ENCODE assay signal across 7 mouse cellular contexts in the genomic region with DNA sequence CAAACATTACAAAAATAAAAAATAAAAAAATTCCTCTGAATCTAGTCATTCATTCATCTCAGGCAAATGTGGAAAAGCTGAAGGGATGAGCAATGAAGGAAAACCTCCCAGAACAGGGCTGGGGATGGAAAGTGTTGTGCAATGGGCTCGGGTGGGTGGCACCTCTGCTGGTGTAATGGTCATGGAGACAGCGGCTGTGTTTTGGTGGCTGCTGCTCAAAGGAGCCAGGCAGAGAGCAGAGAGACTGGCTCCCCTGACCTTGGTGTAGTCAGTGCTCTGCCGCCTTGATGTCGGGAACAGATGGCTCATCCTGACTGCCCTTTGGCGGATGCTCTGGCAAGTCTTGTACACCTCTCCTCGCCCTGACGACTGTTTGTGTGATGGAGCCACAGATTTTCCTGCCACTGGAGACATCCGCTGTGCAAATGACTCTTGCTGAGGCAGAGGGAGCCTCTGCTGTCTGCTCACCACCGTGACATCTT. TPM values are rescaled to one million over a fixed set of nuclear protein-coding genes. Genes with fewer than 3 reads are reported as not detected.
DNase-seq lines count a peak whose midpoint lies in the region; ATAC-seq and TF ChIP-seq lines count a peak whose summit lies in the region.

No protein-coding gene starts in this region.

- H3K9ac ChIP-seq in embryonic facial prominence, embryonic 11.5 days (replicated peaks; ENCODE audit: low read length), result 0 out of 2 replicates have a peak overlapping the region, but pooled peaks have one; percentile 18
- no peak overlapping the region for H3K9ac ChIP-seq in liver, postnatal 0 days (replicated peaks)

- H3K27me3 ChIP-seq in embryonic facial prominence, embryonic 11.5 days (ENCODE audit: control insufficient read depth, insufficient read depth, low read length), result no peaks in the 10 kb centered on the region
- H3K27me3 ChIP-seq in liver, postnatal 0 days (ENCODE audit: insufficient read depth, low read length), result no peaks in the 10 kb centered on the region

- H3K4me3 ChIP-seq in embryonic facial prominence, embryonic 11.5 days (ENCODE audit: low read depth, low read length), result no peak overlapping the region
- no peak overlapping the region for H3K4me3 ChIP-seq in liver, postnatal 0 days (ENCODE audit: low read depth, low read length)

- no peaks in the 10 kb centered on the region for H3K9me3 ChIP-seq in embryonic facial prominence, embryonic 11.5 days (replicated peaks; ENCODE audit: control insufficient read depth, low read length)
- H3K9me3 ChIP-seq in liver, postnatal 0 days (ENCODE audit: low read length), result no peaks in the 10 kb centered on the region

- no peaks in the 10 kb centered on the region for H3K36me3 ChIP-seq in embryonic facial prominence, embryonic 11.5 days (replicated peaks; ENCODE audit: control insufficient read depth, insufficient read depth, low read depth, low read length)
- H3K36me3 ChIP-seq in liver, postnatal 0 days (replicated peaks; ENCODE audit: insufficient read depth, low read length), result no peaks in the 10 kb centered on the region

- no peak for ATAC-seq in embryonic facial prominence, embryonic 11.5 days (replicated peaks; ENCODE audit: insufficient number of reproducible peaks, low FRiP score, low TSS enrichment, low read depth)
- ATAC-seq in liver, postnatal 0 days, result no peak

- no peaks in the 10 kb centered on the region; the same call in 1 of the 2 replicates for H3K4me1 ChIP-seq in embryonic facial prominence, embryonic 11.5 days (ENCODE audit: control insufficient read depth, insufficient read depth, low read length)
- H3K4me1 ChIP-seq in liver, postnatal 0 days (ENCODE audit: insufficient read depth), result peaks cover 25% of the 10 kb centered on the region

- H3K4me2 ChIP-seq in embryonic facial prominence, embryonic 11.5 days (ENCODE audit: low read depth, low read length), result no peak overlapping the region
- no peak overlapping the region for H3K4me2 ChIP-seq in liver, postnatal 0 days (ENCODE audit: low read depth, low read length)

- H3K27ac ChIP-seq in embryonic facial prominence, embryonic 11.5 days (replicated peaks; ENCODE audit: low read depth, low read length), result no peak overlapping the region
- peak overlapping the region; percentile 48 for H3K27ac ChIP-seq in liver, postnatal 0 days (ENCODE audit: low read depth)

- no peak for TF ChIP-seq EP300 in liver, postnatal 0 days (IDR thresholded peaks at IDR 0.05; ENCODE audit: low read depth)

- DNase-seq in lung, postnatal 14 days, result peak; percentile 34
- no peak for DNase-seq in lung, postnatal 25 days (ENCODE audit: low spot score)
- DNase-seq in adrenal gland, postnatal 25 days, result peak; percentile 68
- no peak for DNase-seq in embryonic facial prominence, embryonic 11.5 days (ENCODE audit: low spot score)
- DNase-seq in liver, postnatal 0 days, result peak; percentile 44
- no peak for DNase-seq in spleen, adult 18-20 months
- no peak for DNase-seq in spleen, postnatal 14 days (ENCODE audit: low spot score in 2 of 2)

- WGBS in embryonic facial prominence, embryonic 11.5 days, result 45% methylated on average over 9 of the region's 9 CpGs
- 55% methylated on average over 9 of the region's 9 CpGs for WGBS in liver, postnatal 0 days (ENCODE audit: insufficient replicate concordance)

- no peak for TF ChIP-seq CTCF in liver, postnatal 0 days (IDR thresholded peaks at IDR 0.05; ENCODE audit: low read depth)

RNA-seq across cellular contexts. Expression of a gene that starts 32.1 kb away (rescaled TPM):
- total RNA-seq in adrenal gland, postnatal 25 days (2021), result 38.0 and 39.8 TPM in 2 replicates
- 1.1 and 1.2 TPM in 2 replicates for polyA plus RNA-seq in embryonic facial prominence, embryonic 11.5 days (2014; fragmentation: Nextera tagmentation; extraction: Ambion mirVana)
- 5.5 and 6.3 TPM in 2 replicates for polyA plus RNA-seq in liver, postnatal 0 days (2015; fragmentation: Nextera tagmentation; extraction: Ambion mirVana)

RNA-seq across cellular contexts. Expression of a gene that starts 45.5 kb away (rescaled TPM):
- 1.0 and 1.2 TPM in 2 replicates for total RNA-seq in adrenal gland, postnatal 25 days (2021)
- polyA plus RNA-seq in embryonic facial prominence, embryonic 11.5 days (2014; fragmentation: Nextera tagmentation; extraction: Ambion mirVana), result 0.59 and 0.88 TPM in 2 replicates
- 0.11 and 0.14 TPM in 2 replicates for polyA plus RNA-seq in liver, postnatal 0 days (2015; fragmentation: Nextera tagmentation; extraction: Ambion mirVana)

Comparison
In these comparisons a context has a peak if more than half of its experiments do, and no peak if none do; other contexts are left out.
1. DNase-seq: peak in lung, postnatal 14 days (single experiment), adrenal gland, postnatal 25 days (single experiment) and liver, postnatal 0 days (single experiment); none in lung, postnatal 25 days (single experiment), embryonic facial prominence, embryonic 11.5 days (single experiment), spleen, adult 18-20 months (0 of 2) and spleen, postnatal 14 days (0 of 2).